9 mouse cellular contexts compared by ENCODE assay signal in the genomic region with DNA sequence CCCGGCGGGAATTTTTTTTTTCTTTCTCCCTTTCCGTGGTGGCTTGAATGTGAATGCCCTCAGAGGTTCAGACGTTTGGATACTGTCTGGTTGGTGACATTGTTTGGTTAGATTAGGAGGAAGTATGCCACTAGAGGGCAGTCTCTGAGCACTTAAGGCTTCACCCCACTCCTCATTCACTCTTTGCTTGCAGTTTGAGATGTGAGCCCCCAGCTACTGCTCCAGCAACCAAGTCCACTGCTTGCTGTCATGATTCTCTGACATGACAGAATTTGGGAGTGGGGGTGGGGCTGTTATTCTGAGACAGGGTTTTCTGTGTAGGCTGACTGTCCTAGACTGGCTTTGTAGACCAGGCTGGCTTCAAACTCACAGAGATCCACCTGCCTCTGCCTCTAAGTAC. TPM values are rescaled to one million over a fixed set of nuclear protein-coding genes. Genes with fewer than 3 reads are reported as not detected.
DNase-seq lines count a peak whose midpoint lies in the region; ATAC-seq and TF ChIP-seq lines count a peak whose summit lies in the region.
"Had no signal": no experiment of that assay in that cellular context is flagged by ENCODE, and none has a peak within 500 bp of the region (broad histone marks: within the 10 kb centered on the region; RNA-seq: fewer than 3 reads in every experiment).

No protein-coding gene starts in this region.

- H3K27ac ChIP-seq in gastrocnemius, adult 2 months, result no peak overlapping the region
- H3K27ac ChIP-seq in midbrain, embryonic 11.5 days (ENCODE audit: low read depth, low read length), result no peak overlapping the region
- no peak overlapping the region for H3K27ac ChIP-seq in midbrain, embryonic 10.5 days (replicated peaks)
- no peak overlapping the region for H3K27ac ChIP-seq in liver, embryonic 14.5 days
- no peak overlapping the region for H3K27ac ChIP-seq in stomach, postnatal 0 days (replicated peaks)

- H3K9me3 ChIP-seq in midbrain, embryonic 11.5 days (ENCODE audit: control insufficient read depth, low read length), result no peaks in the 10 kb centered on the region
- H3K9me3 ChIP-seq in midbrain, embryonic 10.5 days (replicated peaks), result no peaks in the 10 kb centered on the region
- H3K9me3 ChIP-seq in liver, embryonic 14.5 days (ENCODE audit: control insufficient read depth, low read length), result no peaks in the 10 kb centered on the region
- no peaks in the 10 kb centered on the region for H3K9me3 ChIP-seq in stomach, postnatal 0 days (ENCODE audit: control insufficient read depth, low read length)

- intact Hi-C loops in gastrocnemius, adult 2 months (cut with DNase I), result no loop called here
- intact Hi-C loops in gastrocnemius, postnatal 14 days (cut with DNase I; ENCODE audit: low total_unique reads), result loop anchor here (10.0 kb wide), 1 partner anchor 111 kb away; no protein-coding TSS in a partner anchor

- H3K27me3 ChIP-seq in midbrain, embryonic 11.5 days (ENCODE audit: control insufficient read depth, insufficient read depth, low read length), result no peaks in the 10 kb centered on the region
- H3K27me3 ChIP-seq in midbrain, embryonic 10.5 days (ENCODE audit: low read depth, poor library complexity, severe bottlenecking), result no peaks in the 10 kb centered on the region
- H3K27me3 ChIP-seq in liver, embryonic 14.5 days (ENCODE audit: control insufficient read depth, insufficient read depth, low read length), result no peaks in the 10 kb centered on the region
- H3K27me3 ChIP-seq in stomach, postnatal 0 days (ENCODE audit: control insufficient read depth, insufficient read depth, low read length), result no peaks in the 10 kb centered on the region

- ATAC-seq in midbrain, embryonic 11.5 days (ENCODE audit: low FRiP score), result peak; percentile 52; the same call in 1 of the 2 replicates
- no peak for ATAC-seq in liver, embryonic 14.5 days (ENCODE audit: insufficient read depth)
- ATAC-seq in stomach, postnatal 0 days (ENCODE audit: low FRiP score, low TSS enrichment), result no peak

- WGBS in midbrain, embryonic 11.5 days, result 10% methylated on average over 4 of the region's 4 CpGs
- 16% methylated on average over 4 of the region's 4 CpGs for WGBS in midbrain, embryonic 10.5 days
- 6% methylated on average over 4 of the region's 4 CpGs for WGBS in liver, embryonic 14.5 days (ENCODE audit: insufficient replicate concordance)
- WGBS in stomach, postnatal 0 days, result 7% methylated on average over 4 of the region's 4 CpGs

- H3K36me3 ChIP-seq in midbrain, embryonic 11.5 days (ENCODE audit: control insufficient read depth, insufficient read depth, low read length), result no peaks in the 10 kb centered on the region
- H3K36me3 ChIP-seq in midbrain, embryonic 10.5 days, result peaks cover 3% of the 10 kb centered on the region
- no peaks in the 10 kb centered on the region for H3K36me3 ChIP-seq in liver, embryonic 14.5 days (replicated peaks; ENCODE audit: control insufficient read depth, insufficient read depth, low read depth)
- no peaks in the 10 kb centered on the region for H3K36me3 ChIP-seq in stomach, postnatal 0 days (ENCODE audit: control insufficient read depth, insufficient read depth, low read length)

- peak; percentile 72 for TF ChIP-seq CTCF in gastrocnemius, adult 2 months (IDR thresholded peaks at IDR 0.05)
- TF ChIP-seq CTCF in liver, embryonic 14.5 days (IDR thresholded peaks at IDR 0.05; ENCODE audit: low read depth), result peak; percentile 73
- TF ChIP-seq CTCF in stomach, postnatal 0 days (IDR thresholded peaks at IDR 0.05; ENCODE audit: low read depth), result peak; percentile 73

- H3K4me2 ChIP-seq in midbrain, embryonic 11.5 days, result no peak overlapping the region
- H3K4me2 ChIP-seq in liver, embryonic 14.5 days (ENCODE audit: low read depth), result no peak overlapping the region
- H3K4me2 ChIP-seq in stomach, postnatal 0 days (replicated peaks; ENCODE audit: low read depth), result no peak overlapping the region

- no peak for TF ChIP-seq EP300 in liver, embryonic 14.5 days (IDR thresholded peaks at IDR 0.05; ENCODE audit: low read depth)
- TF ChIP-seq EP300 in stomach, postnatal 0 days (optimal IDR thresholded peaks at IDR 0.05), result no peak

- no peak overlapping the region for H3K4me3 ChIP-seq in gastrocnemius, adult 2 months
- no peak overlapping the region for H3K4me3 ChIP-seq in midbrain, embryonic 11.5 days (ENCODE audit: low read depth, low read length)
- no peak overlapping the region for H3K4me3 ChIP-seq in midbrain, embryonic 10.5 days
- H3K4me3 ChIP-seq in liver, embryonic 14.5 days (ENCODE audit: insufficient read depth in 1 of 2, low read depth in 2 of 2, low read length in 2 of 2), result no peak overlapping the region
- H3K4me3 ChIP-seq in stomach, postnatal 0 days (ENCODE audit: low read depth, low read length), result no peak overlapping the region

- DNase-seq in gastrocnemius, adult 2 months, result no peak
- DNase-seq in gastrocnemius, postnatal 14 days, result no peak
- DNase-seq in midbrain, embryonic 11.5 days (ENCODE audit: low spot score, missing footprints), result peak; percentile 89
- no peak for DNase-seq in midbrain, embryonic 10.5 days (ENCODE audit: low spot score)
- peak; percentile 74 for DNase-seq in brain, adult 2 months (ENCODE audit: low read depth, low spot score)
- no peak for DNase-seq in liver, embryonic 14.5 days (ENCODE audit: low read depth in 3 of 3, low spot score in 3 of 3)
- no peak for DNase-seq in stomach, postnatal 0 days (ENCODE audit: low spot score)
- no peak for DNase-seq in gastrocnemius, postnatal 4 days (ENCODE audit: low spot score in 2 of 2)

- H3K9ac ChIP-seq in midbrain, embryonic 11.5 days (ENCODE audit: low read length), result no peak overlapping the region
- no peak overlapping the region for H3K9ac ChIP-seq in liver, embryonic 14.5 days (replicated peaks)
- no peak overlapping the region for H3K9ac ChIP-seq in stomach, postnatal 0 days (ENCODE audit: low read length)

- H3K4me1 ChIP-seq in midbrain, embryonic 11.5 days (ENCODE audit: control insufficient read depth, insufficient read depth, low read length), result no peaks in the 10 kb centered on the region
- H3K4me1 ChIP-seq in midbrain, embryonic 10.5 days, result no peaks in the 10 kb centered on the region
- no peaks in the 10 kb centered on the region for H3K4me1 ChIP-seq in liver, embryonic 14.5 days (replicated peaks; ENCODE audit: control insufficient read depth in 2 of 2, insufficient read depth in 2 of 2, low read length in 1 of 2)
- no peaks in the 10 kb centered on the region for H3K4me1 ChIP-seq in stomach, postnatal 0 days (replicated peaks; ENCODE audit: control insufficient read depth, insufficient read depth)

RNA-seq across cellular contexts. Expression of a gene that starts 12.9 kb away (rescaled TPM):
- total RNA-seq in gastrocnemius, adult 2 months (2021), result 10 to 100 TPM; 17.0 to 21.5 TPM
- total RNA-seq in gastrocnemius, postnatal 14 days (2021), result 10 to 100 TPM; 22.1 to 23.8 TPM
- 14.3 and 15.3 TPM in 2 replicates for polyA plus RNA-seq in midbrain, embryonic 11.5 days (2014; fragmentation: Nextera tagmentation; extraction: Ambion mirVana)
- 11.6 and 11.7 TPM in 2 replicates for polyA plus RNA-seq in midbrain, embryonic 10.5 days (2016; fragmentation: Nextera tagmentation; extraction: Ambion mirVana)
- polyA plus RNA-seq in liver, embryonic 14.5 days (2012; rRNA removed), result 18.8 and 23.7 TPM in 2 replicates
- 7.8 and 8.1 TPM in 2 replicates for polyA plus RNA-seq in liver, embryonic 14.5 days (2014; fragmentation: Nextera tagmentation; extraction: Ambion mirVana)
- polyA plus RNA-seq in stomach, postnatal 0 days (2015; fragmentation: Nextera tagmentation; extraction: Ambion mirVana), result 13.3 and 15.5 TPM in 2 replicates
- 10 to 100 TPM; 37.7 to 37.8 TPM for total RNA-seq in gastrocnemius, postnatal 4 days (2021)

RNA-seq across cellular contexts. Expression of a gene that starts 17.0 kb away (rescaled TPM):
- 10 to 100 TPM; 17.1 to 25.9 TPM for total RNA-seq in gastrocnemius, adult 2 months (2021)
- 10 to 100 TPM; 43.4 to 48.8 TPM for total RNA-seq in gastrocnemius, postnatal 14 days (2021)
- 24.2 and 25.8 TPM in 2 replicates for polyA plus RNA-seq in midbrain, embryonic 11.5 days (2014; fragmentation: Nextera tagmentation; extraction: Ambion mirVana)
- 26.9 and 28.2 TPM in 2 replicates for polyA plus RNA-seq in midbrain, embryonic 10.5 days (2016; fragmentation: Nextera tagmentation; extraction: Ambion mirVana)
- 15.5 and 16.9 TPM in 2 replicates for polyA plus RNA-seq in liver, embryonic 14.5 days (2012; rRNA removed)
- 20.2 and 23.7 TPM in 2 replicates for polyA plus RNA-seq in liver, embryonic 14.5 days (2014; fragmentation: Nextera tagmentation; extraction: Ambion mirVana)
- 20.1 and 21.7 TPM in 2 replicates for polyA plus RNA-seq in stomach, postnatal 0 days (2015; fragmentation: Nextera tagmentation; extraction: Ambion mirVana)
- 10 to 100 TPM; 52.7 to 63.2 TPM for total RNA-seq in gastrocnemius, postnatal 4 days (2021)

RNA-seq across cellular contexts. Expression of a gene that starts 32.0 kb away (rescaled TPM):
- total RNA-seq in gastrocnemius, adult 2 months (2021), result not detected
- not detected for total RNA-seq in gastrocnemius, postnatal 14 days (2021)
- 0.23 and 0.29 TPM in 2 replicates for polyA plus RNA-seq in midbrain, embryonic 11.5 days (2014; fragmentation: Nextera tagmentation; extraction: Ambion mirVana)
- polyA plus RNA-seq in midbrain, embryonic 10.5 days (2016; fragmentation: Nextera tagmentation; extraction: Ambion mirVana), result not detected in 2 replicates
- polyA plus RNA-seq in liver, embryonic 14.5 days (2012; rRNA removed), result not detected in 2 replicates
- polyA plus RNA-seq in liver, embryonic 14.5 days (2014; fragmentation: Nextera tagmentation; extraction: Ambion mirVana), result not detected in 2 replicates
- polyA plus RNA-seq in stomach, postnatal 0 days (2015; fragmentation: Nextera tagmentation; extraction: Ambion mirVana), result not detected in 2 replicates
- not detected for total RNA-seq in gastrocnemius, postnatal 4 days (2021)
- total RNA-seq: layer of hippocampus, postnatal 14 days had no signal

RNA-seq across cellular contexts. Expression of a gene that starts 46.9 kb away (rescaled TPM):
- total RNA-seq in gastrocnemius, adult 2 months (2021), result not detected
- not detected for total RNA-seq in gastrocnemius, postnatal 14 days (2021)
- polyA plus RNA-seq in midbrain, embryonic 11.5 days (2014; fragmentation: Nextera tagmentation; extraction: Ambion mirVana), result 0.51 and 0.68 TPM in 2 replicates
- polyA plus RNA-seq in midbrain, embryonic 10.5 days (2016; fragmentation: Nextera tagmentation; extraction: Ambion mirVana), result 0.25 and 0.67 TPM in 2 replicates
- not detected in 2 replicates for polyA plus RNA-seq in liver, embryonic 14.5 days (2012; rRNA removed)
- polyA plus RNA-seq in liver, embryonic 14.5 days (2014; fragmentation: Nextera tagmentation; extraction: Ambion mirVana), result not detected in 2 replicates
- 0.30 and 0.74 TPM in 2 replicates for polyA plus RNA-seq in stomach, postnatal 0 days (2015; fragmentation: Nextera tagmentation; extraction: Ambion mirVana)
- not detected for total RNA-seq in gastrocnemius, postnatal 4 days (2021)

RNA-seq across cellular contexts. Expression of a gene that starts 49.1 kb away (rescaled TPM):
- 100 to 1,000 TPM; 416 to 452 TPM for total RNA-seq in gastrocnemius, adult 2 months (2021)
- total RNA-seq in gastrocnemius, postnatal 14 days (2021), result 100 to 1,000 TPM; 292 to 356 TPM
- polyA plus RNA-seq in midbrain, embryonic 11.5 days (2014; fragmentation: Nextera tagmentation; extraction: Ambion mirVana), result 36.8 and 42.4 TPM in 2 replicates
- polyA plus RNA-seq in midbrain, embryonic 10.5 days (2016; fragmentation: Nextera tagmentation; extraction: Ambion mirVana), result 45.1 and 53.2 TPM in 2 replicates
- polyA plus RNA-seq in liver, embryonic 14.5 days (2012; rRNA removed), result 7.5 and 8.6 TPM in 2 replicates
- 9.2 and 11.1 TPM in 2 replicates for polyA plus RNA-seq in liver, embryonic 14.5 days (2014; fragmentation: Nextera tagmentation; extraction: Ambion mirVana)
- 26.7 and 27.2 TPM in 2 replicates for polyA plus RNA-seq in stomach, postnatal 0 days (2015; fragmentation: Nextera tagmentation; extraction: Ambion mirVana)
- 100 to 1,000 TPM; 200 to 231 TPM for total RNA-seq in gastrocnemius, postnatal 4 days (2021)

Comparison
In these comparisons a context has a peak if more than half of its experiments do, and no peak if none do; other contexts are left out.
1. DNase-seq: peak in midbrain, embryonic 11.5 days (single experiment) and brain, adult 2 months (single experiment); none in gastrocnemius, adult 2 months (single experiment), gastrocnemius, postnatal 14 days (single experiment), midbrain, embryonic 10.5 days (single experiment), liver, embryonic 14.5 days (0 of 3), stomach, postnatal 0 days (single experiment) and gastrocnemius, postnatal 4 days (0 of 2).
2. Peak in every context shown above with its lines, with median percentiles within 50 percentile points of each other: CTCF ChIP-seq.